Mouse (Mus musculus) kidney, adult 2 months (tissue): ENCODE measurements around the gene Ckb. TPM values are rescaled to one million over a fixed set of nuclear protein-coding genes. Genes with fewer than 3 reads are reported as not detected.
A peak's percentile ranks its signal among the peaks of the same experiment; 100 is the strongest.

Source experiments
- DNase-seq: peaks from one replicate; pipeline ENCODE4 v3.0.0; 2021
- H3K27ac ChIP-seq: fragments of 200-500 bp; 2 replicates; pipeline ENCODE4 v1.5.1; 2012; ENCODE audit warnings: low read depth, low read length, control low read depth, inconsistent platforms; ENCODE audit not compliant: insufficient read depth
- H3K27me3 ChIP-seq: fragments of 200-500 bp; replicated peaks from 2 replicates; pipeline ENCODE4 v1.6.1; 2012; ENCODE audit warnings: mild to moderate bottlenecking, moderate library complexity, low read length, inconsistent platforms; ENCODE audit not compliant: control insufficient read depth, insufficient read depth
- H3K36me3 ChIP-seq: fragments of 200-500 bp; 2 replicates; pipeline ENCODE4 v1.6.1; 2012; ENCODE audit warnings: mild to moderate bottlenecking, moderate library complexity, low read length, inconsistent platforms; ENCODE audit not compliant: control insufficient read depth, insufficient read depth
- H3K4me1 ChIP-seq: fragments of 200-500 bp; 2 replicates; pipeline ENCODE4 v1.6.1; 2011; ENCODE audit warnings: low read length; ENCODE audit not compliant: control insufficient read depth, insufficient read depth
- H3K4me3 ChIP-seq: fragments of 200-500 bp; 2 replicates; pipeline ENCODE4 v1.5.1; 2011; ENCODE audit warnings: mild to moderate bottlenecking, low read depth, low read length, control low read depth; ENCODE audit not compliant: insufficient read depth
- CTCF ChIP-seq: fragments of 200-500 bp; conservative IDR thresholded peaks from 2 replicates; pipeline ENCODE4 v1.5.1; 2011; ENCODE audit warnings: low read depth, mild to moderate bottlenecking, control low read depth, low read length, moderate library complexity, mixed read lengths; ENCODE audit not compliant: insufficient read depth, insufficient read length
- POLR2A ChIP-seq: fragments of 200-500 bp; IDR thresholded peaks from one replicate; pipeline ENCODE4 v1.6.1; 2011; ENCODE audit warnings: low read depth, low read length, control low read depth
- WGBS: fragments of 180-500 bp; shearing (Covaris S2); methylation state at CpG from one replicate; pipeline ENCODE4 v1.1.7; 2018; 5-methylcytosine and 5-hydroxymethylcytosine counted together
- polyA plus RNA-seq: library from polyadenylated mRNA; depleted of rRNA; stranded (reverse); fragments of >200 nt; gene quantifications from 2 replicates; pipeline ENCODE4 v1.2.3, GENCODE M21; 2012

Gene Ckb
- polyA plus RNA-seq, 1 experiment: 280 TPM

GRCm38 (mm10) chr12:111682003-111682402 is 9.9 kb upstream of the Ckb start:
- TF ChIP-seq POLR2A (no peak), CTCF (no peak)
- 70% methylated on average over 5 of the region's 5 CpGs for WGBS
- Histone ChIP-seq H3K27me3 (no peaks in the 10 kb centered on the region), H3K36me3 (no peaks in the 10 kb centered on the region), H3K4me3 (no peak overlapping the region), H3K4me1 (peaks cover 20% of the 10 kb centered on the region), H3K27ac (no peak overlapping the region)
- no peak for DNase-seq

GRCm38 (mm10) chr12:111681305-111681704 is 9.2 kb upstream of the Ckb start:
- WGBS: 93% methylated on average over 8 of the region's 8 CpGs
- Histone ChIP-seq H3K4me3 (no peak overlapping the region), H3K27ac (no peak overlapping the region), H3K27me3 (no peaks in the 10 kb centered on the region), H3K4me1 (peaks cover 14% of the 10 kb centered on the region), H3K36me3 (no peaks in the 10 kb centered on the region)
- TF ChIP-seq POLR2A (no peak), CTCF (no peak)
- DNase-seq: no peak

- WGBS: 93% methylated on average over 13 of the region's 13 CpGs
- no peak overlapping the region for H3K27ac ChIP-seq
- TF ChIP-seq POLR2A (no peak), CTCF (no peak)
Measured at GRCm38 (mm10) chr12:111680661-111681060, 8.5 kb upstream of the Ckb start.

GRCm38 (mm10) chr12:111678997-111679396 is 6.9 kb upstream of the Ckb start:
- 50% methylated on average over 7 of the region's 7 CpGs for WGBS
- no peak for TF ChIP-seq CTCF
- TF ChIP-seq POLR2A: no peak
- no peaks in the 10 kb centered on the region for H3K36me3 ChIP-seq
- DNase-seq: no peak
- H3K4me3 ChIP-seq: no peak overlapping the region
- peaks cover 14% of the 10 kb centered on the region for H3K4me1 ChIP-seq
- no peak overlapping the region for H3K27ac ChIP-seq
- H3K27me3 ChIP-seq: no peaks in the 10 kb centered on the region

More at GRCm38 (mm10) chr12:111680661-111681060, 8.5 kb upstream of the Ckb start:
- no peak overlapping the region for H3K4me3 ChIP-seq
- H3K27me3 ChIP-seq: no peaks in the 10 kb centered on the region
- DNase-seq: no peak
- H3K4me1 ChIP-seq: peaks cover 14% of the 10 kb centered on the region
- H3K36me3 ChIP-seq: no peaks in the 10 kb centered on the region

GRCm38 (mm10) chr12:111678670-111678933 is 6.5 kb upstream of the Ckb start:
- Histone ChIP-seq H3K27ac (no peak overlapping the region), H3K27me3 (no peaks in the 10 kb centered on the region), H3K36me3 (no peaks in the 10 kb centered on the region), H3K4me3 (peak overlapping the region; percentile 74), H3K4me1 (peaks cover 14% of the 10 kb centered on the region)
- WGBS: 5% methylated on average over 13 of the region's 13 CpGs
- no peak for DNase-seq
- no peak for TF ChIP-seq CTCF
- no peak for TF ChIP-seq POLR2A

GRCm38 (mm10) chr12:111677882-111678669 is 5.9 kb upstream of the Ckb start, which contains the start of gene Trmt61a:
TSS of gene Trmt61a (plus strand) at chr12:111678105.
- TF ChIP-seq CTCF (no peak), POLR2A (peak; percentile 38)
- under 1% methylated on average over 51 of the region's 51 CpGs for WGBS
- H3K4me3 ChIP-seq: peak within 1 kb of the TSS; percentile 74
- no peaks in the 10 kb centered on the region for H3K36me3 ChIP-seq
- H3K27ac ChIP-seq: peak within 1 kb of the TSS; percentile 96
- peaks cover 14% of the 10 kb centered on the region for H3K4me1 ChIP-seq
- peak; percentile 94 for DNase-seq
- no peaks in the 10 kb centered on the region for H3K27me3 ChIP-seq

GRCm38 (mm10) chr12:111677421-111677820 is 5.3 kb upstream of the Ckb start:
- H3K27me3 ChIP-seq: no peaks in the 10 kb centered on the region
- H3K36me3 ChIP-seq: no peaks in the 10 kb centered on the region
- peak overlapping the region; percentile 74 for H3K4me3 ChIP-seq
- TF ChIP-seq CTCF: no peak
- TF ChIP-seq POLR2A: no peak
- peak overlapping the region; percentile 96 for H3K27ac ChIP-seq
- 5% methylated on average over 5 of the region's 5 CpGs for WGBS
- peaks cover 19% of the 10 kb centered on the region for H3K4me1 ChIP-seq
- peak; percentile 62 for DNase-seq
